Comparison of ENCODE assay signal across 10 mouse cellular contexts in the genomic region with DNA sequence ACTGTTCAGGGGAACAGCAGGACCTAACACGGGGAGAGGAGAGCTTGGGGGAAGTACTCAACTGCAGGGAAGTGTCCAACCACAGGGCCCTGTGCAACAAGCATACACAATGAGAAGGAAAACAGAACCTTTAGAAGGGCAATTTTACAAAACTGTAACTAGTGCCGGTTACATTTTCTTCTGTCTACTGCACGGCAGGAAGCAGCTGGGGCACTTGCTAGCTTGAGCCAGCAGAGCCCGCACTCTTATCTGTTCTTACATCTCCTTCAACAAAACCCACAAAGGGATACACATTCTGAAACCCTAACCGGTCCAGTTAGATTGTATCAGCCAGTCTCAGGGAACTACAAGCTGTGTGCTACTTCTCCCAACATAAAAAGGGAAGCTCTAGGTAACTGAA. TPM values are rescaled to one million over a fixed set of nuclear protein-coding genes. Genes with fewer than 3 reads are reported as not detected.
DNase-seq lines count a peak whose midpoint lies in the region; ATAC-seq and TF ChIP-seq lines count a peak whose summit lies in the region.
"Had no signal": no experiment of that assay in that cellular context is flagged by ENCODE, and none has a peak within 500 bp of the region (broad histone marks: within the 10 kb centered on the region; RNA-seq: fewer than 3 reads in every experiment).

No protein-coding gene starts in this region.

- TF ChIP-seq CTCF in MEL (IDR thresholded peaks at IDR 0.05 in 2 of 3, conservative IDR thresholded peaks at IDR 0.05 in 1 of 3; ENCODE audit: control insufficient read depth in 1 of 3, insufficient read depth in 1 of 3, low read depth in 2 of 3, low read length in 3 of 3, poor library complexity in 1 of 3, severe bottlenecking in 1 of 3), result no peak

- no peak overlapping the region for H3K9ac ChIP-seq in heart, embryonic 16.5 days (ENCODE audit: low read length)
- no peak overlapping the region for H3K9ac ChIP-seq in MEL (ENCODE audit: control insufficient read depth, low read depth, low read length, poor library complexity, severe bottlenecking)

- DNase-seq in heart, adult 9 months (ENCODE audit: low spot score in 2 of 2), result no peak
- DNase-seq in MEL (ENCODE audit: low read depth, low spot score), result peak; percentile 72
- DNase-seq in kidney, adult 9 months, result peak; percentile 60
- DNase-seq in natural killer cell, adult 2 months (ENCODE audit: low spot score in 2 of 2), result peak; percentile 14 to 18
- DNase-seq in left cerebral cortex, postnatal 10 days (ENCODE audit: extremely low spot score in 1 of 2, low spot score in 2 of 2), result no peak
- no peak for DNase-seq in adrenal gland, adult 2 months
- DNase-seq in heart, postnatal 4 days, result no peak

- ATAC-seq in heart, embryonic 16.5 days (replicated peaks; ENCODE audit: extremely low read depth, insufficient read depth, low FRiP score), result 0 out of 2 replicates have a peak, but pooled peaks have one; percentile 25
- ATAC-seq: Patski had no signal

- H3K4me1 ChIP-seq in heart, embryonic 16.5 days (ENCODE audit: control insufficient read depth, insufficient read depth, low read length), result peaks cover 30% of the 10 kb centered on the region
- peaks cover 9 to 18% of the 10 kb centered on the region in 2 experiments for H3K4me1 ChIP-seq in MEL (ENCODE audit: control insufficient read depth in 1 of 2, insufficient read depth in 2 of 2, low read length in 2 of 2)

- no peaks in the 10 kb centered on the region for H3K79me2 ChIP-seq in MEL (ENCODE audit: control insufficient read depth, insufficient read depth, low read length, poor library complexity)

- TF ChIP-seq EP300 in MEL (IDR thresholded peaks at IDR 0.05; ENCODE audit: low read depth in 1 of 2, low read length in 2 of 2), result no peak; a peak in 3 of 4 replicates

- no peak for TF ChIP-seq POLR2A in MEL (IDR thresholded peaks at IDR 0.05; ENCODE audit: control insufficient read depth in 1 of 2, insufficient read depth in 1 of 2, low read depth in 1 of 2, low read length in 2 of 2, poor library complexity in 1 of 2)

- H3K27me3 ChIP-seq in heart, embryonic 16.5 days (ENCODE audit: control insufficient read depth, insufficient read depth, low read length), result no peaks in the 10 kb centered on the region
- H3K27me3 ChIP-seq in MEL (ENCODE audit: control insufficient read depth in 1 of 2, insufficient read depth in 2 of 2, low read length in 2 of 2), result no peaks in the 10 kb centered on the region
- H3K27me3 ChIP-seq: Patski had no signal

- H3K36me3 ChIP-seq in heart, embryonic 16.5 days (ENCODE audit: control insufficient read depth, insufficient read depth), result peaks cover 35% of the 10 kb centered on the region
- peaks cover 0 to 18% of the 10 kb centered on the region in 2 experiments; a peak in 2 of 4 replicates for H3K36me3 ChIP-seq in MEL (ENCODE audit: control insufficient read depth in 1 of 2, insufficient read depth in 2 of 2, low read length in 2 of 2)

- H3K4me2 ChIP-seq in heart, embryonic 16.5 days (ENCODE audit: low read depth, low read length), result no peak overlapping the region

- WGBS in heart, embryonic 16.5 days, result 51% methylated on average over 5 of the region's 5 CpGs

- no peak overlapping the region for H3K4me3 ChIP-seq in heart, embryonic 16.5 days (ENCODE audit: low read length)
- H3K4me3 ChIP-seq in MEL (ENCODE audit: control insufficient read depth in 1 of 2, insufficient read depth in 1 of 2, low read depth in 2 of 2, low read length in 2 of 2), result no peak overlapping the region

- no peaks in the 10 kb centered on the region for H3K9me3 ChIP-seq in heart, embryonic 16.5 days (replicated peaks; ENCODE audit: control insufficient read depth, low read length)
- no peaks in the 10 kb centered on the region for H3K9me3 ChIP-seq in MEL (replicated peaks; ENCODE audit: insufficient read depth, low read length)

- TF ChIP-seq RAD21 in MEL (IDR thresholded peaks at IDR 0.05; ENCODE audit: low read depth, low read length), result no peak

- peak overlapping the region; percentile 59; the same call in 1 of the 2 replicates for H3K27ac ChIP-seq in heart, embryonic 16.5 days (ENCODE audit: low read length)
- peak overlapping the region; percentile 51 for H3K27ac ChIP-seq in MEL (ENCODE audit: control insufficient read depth, low read depth, low read length)
- H3K27ac ChIP-seq: macrophage had no signal

- intact Hi-C loops in left cerebral cortex, postnatal 10 days (cut with DNase I), result no loop called here

TF ChIP-seq in MEL, 35 proteins besides CTCF, POLR2A, EP300 and RAD21:
- no peak for TF ChIP-seq MEF2A (IDR thresholded peaks at IDR 0.05; ENCODE audit: extremely low read depth, insufficient replicate concordance, low read depth, low read length, poor library complexity, severe bottlenecking)
- TF ChIP-seq CHD1 (IDR thresholded peaks at IDR 0.05; ENCODE audit: low read depth, low read length), result no peak
- no peak for TF ChIP-seq RCOR1 (IDR thresholded peaks at IDR 0.05; ENCODE audit: low read depth, low read length)
- TF ChIP-seq GATA1 (IDR thresholded peaks at IDR 0.05; ENCODE audit: low read depth, low read length), result peak; percentile 80
- no peak for TF ChIP-seq SMC3 (IDR thresholded peaks at IDR 0.05; ENCODE audit: low read depth, low read length)
- no peak for TF ChIP-seq BHLHE40 (IDR thresholded peaks at IDR 0.05; ENCODE audit: borderline replicate concordance, low read depth, low read length)
- no peak for TF ChIP-seq ZKSCAN1 (IDR thresholded peaks at IDR 0.05; ENCODE audit: low read depth, low read length)
- no peak for TF ChIP-seq USF1 (IDR thresholded peaks at IDR 0.05; ENCODE audit: low read depth, low read length)
- TF ChIP-seq TCF12 (IDR thresholded peaks at IDR 0.05; ENCODE audit: low read depth, low read length), result 0 out of 2 replicates have a peak, but pooled peaks have one; percentile 32
- TF ChIP-seq USF2 (IDR thresholded peaks at IDR 0.05; ENCODE audit: borderline replicate concordance in 1 of 2, insufficient read depth in 1 of 2, low read depth in 1 of 2, low read length in 2 of 2), result no peak
- 0 out of 2 replicates have a peak, but pooled peaks have one; percentile 24 for TF ChIP-seq TBP (IDR thresholded peaks at IDR 0.05; ENCODE audit: low read depth, low read length)
- no peak for TF ChIP-seq ELF1 (IDR thresholded peaks at IDR 0.05; ENCODE audit: low read depth, low read length)
- TF ChIP-seq SIN3A (IDR thresholded peaks at IDR 0.05; ENCODE audit: low read length), result no peak
- no peak for TF ChIP-seq POLR2AphosphoS2 (IDR thresholded peaks at IDR 0.05; ENCODE audit: low read length)
- TF ChIP-seq ZC3H11A (IDR thresholded peaks at IDR 0.05; ENCODE audit: low read depth, low read length), result no peak
- peak; percentile 73 for TF ChIP-seq ETS1 (IDR thresholded peaks at IDR 0.05; ENCODE audit: low read depth, low read length)
- TF ChIP-seq MAFK (IDR thresholded peaks at IDR 0.05; ENCODE audit: borderline replicate concordance, low read depth, low read length), result no peak
- no peak for TF ChIP-seq E2F4 (IDR thresholded peaks at IDR 0.05; ENCODE audit: borderline replicate concordance, low read depth, low read length)
- TF ChIP-seq ZNF384 (IDR thresholded peaks at IDR 0.05; ENCODE audit: low read depth, low read length), result no peak
- no peak for TF ChIP-seq NRF1 (IDR thresholded peaks at IDR 0.05; ENCODE audit: insufficient read depth, low read depth, low read length, poor library complexity, severe bottlenecking)
TF ChIP-seq in MEL: peak in this region for 4.

RNA-seq across cellular contexts. Expression of gene Slc35b4, which starts 20.9 kb away (rescaled TPM):
- 34.2 and 36.0 TPM in 2 replicates for polyA plus RNA-seq in heart, embryonic 16.5 days (2015; fragmentation: Nextera tagmentation; extraction: Ambion mirVana)
- 5.4 and 6.1 TPM in 2 replicates for total RNA-seq in MEL (2012; rRNA removed)
- 10 to 100 TPM in 1 of 2 experiments, not detected in 1; 10.7 TPM for polyA plus RNA-seq in MEL (2012; ENCODE audit: insufficient read depth in 1 of 2, insufficient read length in 2 of 2, low read depth in 1 of 2, low replicate concordance in 2 of 2, missing spikeins in 1 of 2)
- total RNA-seq in left cerebral cortex, postnatal 10 days (2021), result 10 to 100 TPM; 42.1 to 42.7 TPM
- 10 to 100 TPM; 25.0 to 46.9 TPM for total RNA-seq in adrenal gland, adult 2 months (2021)
- polyA plus RNA-seq in adrenal gland, adult 2 months (2012; rRNA removed), result 9.6 and 11.7 TPM in 2 replicates
- 10 to 100 TPM; 15.2 to 16.3 TPM for total RNA-seq in heart, postnatal 4 days (2021)

Comparison
In these comparisons a context has a peak if more than half of its experiments do, and no peak if none do; other contexts are left out.
1. DNase-seq: peak in MEL (single experiment), kidney, adult 9 months (single experiment) and natural killer cell, adult 2 months (2 of 2); none in heart, adult 9 months (0 of 2), left cerebral cortex, postnatal 10 days (0 of 2), adrenal gland, adult 2 months (single experiment) and heart, postnatal 4 days (single experiment).